Mouse (Mus musculus): ENCODE results near the gene Kdf1.
A peak's percentile ranks its signal among the peaks of the same experiment; 100 is the strongest.
"Not testable (repeated sequence)": the region's sequence is repeated elsewhere in the genome, so short reads cannot be mapped to it uniquely, and the experiment has no call there.

Gene Kdf1

GRCm38 (mm10) chr4:133496738-133497445, 21.9 kb upstream of the Kdf1 start:
- no peak for DNase-seq (ENCODE audit: low spot score)

GRCm38 (mm10) chr4:133497461-133498159, 21.2 kb upstream of the Kdf1 start:
- DNase-seq (ENCODE audit: low spot score): no peak

- DNase-seq (ENCODE audit: low spot score): peak; percentile 38
Observed at GRCm38 (mm10) chr4:133498160-133498724, 20.5 kb upstream of the Kdf1 start, which contains the start of gene Trnp1. Trnp1 (minus strand) TSS chr4:133498550.

- no peak for DNase-seq (ENCODE audit: low spot score)
Observed at GRCm38 (mm10) chr4:133501514-133501913, 17.2 kb upstream of the Kdf1 start.

- no peak for DNase-seq (ENCODE audit: low spot score)
Observed at GRCm38 (mm10) chr4:133504300-133504699, 14.5 kb upstream of the Kdf1 start.

GRCm38 (mm10) chr4:133504755-133505485, 13.8 kb upstream of the Kdf1 start:
- no peak for DNase-seq (ENCODE audit: low spot score)

- no peak for DNase-seq (ENCODE audit: low spot score)
Observed at GRCm38 (mm10) chr4:133506573-133506972, 12.2 kb upstream of the Kdf1 start.

GRCm38 (mm10) chr4:133508990-133509389, 9.8 kb upstream of the Kdf1 start:
- DNase-seq (ENCODE audit: low spot score): no peak

- DNase-seq (ENCODE audit: low spot score): no peak
Observed at GRCm38 (mm10) chr4:133511050-133511449, 7.7 kb upstream of the Kdf1 start.

- not testable (repeated sequence) for DNase-seq (ENCODE audit: low spot score)
Observed at GRCm38 (mm10) chr4:133512511-133512910, 6.3 kb upstream of the Kdf1 start.

GRCm38 (mm10) chr4:133512972-133513371, 5.8 kb upstream of the Kdf1 start:
- DNase-seq (ENCODE audit: low spot score): peak; percentile 60

- DNase-seq (ENCODE audit: low spot score): no peak
Observed at GRCm38 (mm10) chr4:133519369-133519665, 554 bp downstream of the Kdf1 start.

- no peak for DNase-seq (ENCODE audit: low spot score)
Observed at GRCm38 (mm10) chr4:133521502-133521901, 2.7 kb downstream of the Kdf1 start.

GRCm38 (mm10) chr4:133527788-133528187, 9.0 kb downstream of the Kdf1 start:
- DNase-seq (ENCODE audit: low spot score): no peak

- DNase-seq (ENCODE audit: low spot score): no peak
Observed at GRCm38 (mm10) chr4:133532777-133533176, 14.0 kb downstream of the Kdf1 start.

- no peak for DNase-seq (ENCODE audit: low spot score)
Observed at GRCm38 (mm10) chr4:133536081-133536480, 17.3 kb downstream of the Kdf1 start.

- DNase-seq (ENCODE audit: low spot score): no peak
Observed at GRCm38 (mm10) chr4:133536652-133537051, 17.9 kb downstream of the Kdf1 start.

GRCm38 (mm10) chr4:133545272-133546231, 26.8 kb downstream of the Kdf1 start, which contains the start of gene Nudc:
Nudc (minus strand) TSS chr4:133545996.
- peak; percentile 96 for DNase-seq (ENCODE audit: low spot score)

- DNase-seq (ENCODE audit: low spot score): no peak
Observed at GRCm38 (mm10) chr4:133552029-133552428, 33.3 kb downstream of the Kdf1 start.

GRCm38 (mm10) chr4:133552768-133553447, 34.1 kb downstream of the Kdf1 start, which contains the start of gene Nr0b2:
Nr0b2 (plus strand) TSS chr4:133553376.
- DNase-seq (ENCODE audit: low spot score): no peak
